Comparison of ENCODE assay signal across 9 mouse cellular contexts in genomic region chr17:57099629-57100325, GRCm38 (mm10). TPM values are rescaled to one million over a fixed set of nuclear protein-coding genes. Genes with fewer than 3 reads are reported as not detected.
DNase-seq lines count a peak whose midpoint lies in the region; ATAC-seq and TF ChIP-seq lines count a peak whose summit lies in the region.
"Had no signal": no experiment of that assay in that cellular context is flagged by ENCODE, and none has a peak within 500 bp of the region (broad histone marks: within the 10 kb centered on the region; RNA-seq: fewer than 3 reads in every experiment).

No protein-coding gene starts in this region.

- H3K36me3 ChIP-seq in ES-E14 (ENCODE audit: control insufficient read depth, insufficient read depth, low read length, poor library complexity, severe bottlenecking): no peaks in the 10 kb centered on the region; the same call in 1 of the 2 replicates
- H3K36me3 ChIP-seq in liver, embryonic 15.5 days (replicated peaks): no peaks in the 10 kb centered on the region

- in situ Hi-C loops in ES-E14 (cut with MboI; ENCODE audit: low sequenced_read_pairs in 2 of 2, unreplicated experiment in 2 of 2): loop anchor here in 1 of 2 experiments (10.0 kb wide), 1 partner anchor 235 kb away; no protein-coding TSS in a partner anchor

- peak; percentile 30 for DNase-seq in left cerebral cortex, postnatal 4 days
- no peak for DNase-seq in left cerebral cortex, adult 11 months (ENCODE audit: low spot score)
- DNase-seq in ES-E14 (ENCODE audit: low read depth, low spot score): peak; percentile 70
- peak; percentile 58 for DNase-seq in c-Kit-positive CD71-negative TER-119-negative erythroid progenitor cells, embryonic 14.5 days (ENCODE audit: low read depth)
- DNase-seq in right cerebral cortex, postnatal 14 days: no peak
- no peak for DNase-seq in gastrocnemius, postnatal 36 days

- no peaks in the 10 kb centered on the region for H3K9me3 ChIP-seq in ES-E14 (ENCODE audit: control insufficient read depth, insufficient read depth, low read depth, low read length)
- H3K9me3 ChIP-seq in liver, embryonic 15.5 days (replicated peaks): no peaks in the 10 kb centered on the region

- WGBS in liver, embryonic 15.5 days (ENCODE audit: insufficient replicate concordance): 5% methylated on average over 10 of the region's 10 CpGs

- H3K27ac ChIP-seq in ES-E14 (ENCODE audit: insufficient read depth, low read depth, low read length, poor library complexity, severe bottlenecking): no peak overlapping the region
- H3K27ac ChIP-seq in liver, embryonic 15.5 days (replicated peaks): no peak overlapping the region
- H3K27ac ChIP-seq: left cerebral cortex, adult 2 months had no signal

- H3K4me3 ChIP-seq in ES-E14 (ENCODE audit: insufficient read depth in 1 of 2, low read depth in 1 of 2, low read length in 2 of 2, poor library complexity in 1 of 2, severe bottlenecking in 1 of 2): peak overlapping the region; percentile 43 to 75
- no peak overlapping the region for H3K4me3 ChIP-seq in liver, embryonic 15.5 days (replicated peaks)
- H3K4me3 ChIP-seq: left cerebral cortex, adult 2 months had no signal

- H3K4me1 ChIP-seq in ES-E14 (ENCODE audit: control insufficient read depth in 2 of 2, insufficient read depth in 2 of 2, low read length in 2 of 2, poor library complexity in 1 of 2): peaks cover 2 to 25% of the 10 kb centered on the region in 2 experiments; a peak in 2 of 4 replicates
- peaks cover 12% of the 10 kb centered on the region for H3K4me1 ChIP-seq in liver, embryonic 15.5 days (replicated peaks)

- intact Hi-C loops in left cerebral cortex, postnatal 4 days (cut with DNase I): loop anchor here (5.0 to 10.0 kb wide), 2 partner anchors 68 to 235 kb away; no protein-coding TSS in a partner anchor
- intact Hi-C loops in gastrocnemius, postnatal 36 days (cut with DNase I): loop anchor here (5.0 kb wide), 2 partner anchors 68 to 238 kb away; no protein-coding TSS in a partner anchor

- peak overlapping the region; percentile 23; the same call in 1 of the 2 replicates for H3K4me2 ChIP-seq in liver, embryonic 15.5 days

- ATAC-seq in liver, embryonic 15.5 days (ENCODE audit: insufficient read depth): peak; percentile 40; the same call in 1 of the 2 replicates

- H3K9ac ChIP-seq in ES-E14 (ENCODE audit: insufficient read depth, low read depth, low read length, poor library complexity, severe bottlenecking): no peak overlapping the region
- H3K9ac ChIP-seq in liver, embryonic 15.5 days: no peak overlapping the region

- H3K27me3 ChIP-seq in liver, embryonic 15.5 days: peaks cover 16% of the 10 kb centered on the region

TF ChIP-seq in ES-E14, 5 proteins besides CTCF, POLR2A, EP300 and RAD21:
- TF ChIP-seq ZNF384 (IDR thresholded peaks at IDR 0.05; ENCODE audit: low read depth, low read length) (no peak), MAFK (IDR thresholded peaks at IDR 0.05; ENCODE audit: insufficient read depth, low read depth, low read length) (no peak)

RNA-seq across cellular contexts. Expression of gene Tnfsf9, which starts 5.3 kb away (rescaled TPM):
- total RNA-seq in left cerebral cortex, postnatal 4 days (2021): 1 to 10 TPM; 1.7 to 2.0 TPM
- 8.9 and 10.6 TPM in 2 replicates for total RNA-seq in ES-E14 (2012; rRNA removed)
- polyA plus RNA-seq in liver, embryonic 15.5 days (2015; fragmentation: Nextera tagmentation; extraction: Ambion mirVana): 0.71 and 0.76 TPM in 2 replicates
- total RNA-seq in gastrocnemius, postnatal 36 days (2021): under 1 TPM in 1 of 2 experiments, not detected in 1; 0.41 TPM

RNA-seq across cellular contexts. Expression of gene Tubb4a, which starts 12.2 kb away (rescaled TPM):
- total RNA-seq in left cerebral cortex, postnatal 4 days (2021): 100 to 1,000 TPM; 308 to 337 TPM
- total RNA-seq in ES-E14 (2012; rRNA removed): 0.32 and 0.89 TPM in 2 replicates
- polyA plus RNA-seq in liver, embryonic 15.5 days (2015; fragmentation: Nextera tagmentation; extraction: Ambion mirVana): 0.29 and 0.31 TPM in 2 replicates
- total RNA-seq in gastrocnemius, postnatal 36 days (2021): 1 to 10 TPM; 1.3 to 1.4 TPM

RNA-seq across cellular contexts. Expression of gene Dennd1c, which starts 21.5 kb away (rescaled TPM):
- 1 to 10 TPM; 1.2 to 1.4 TPM for total RNA-seq in left cerebral cortex, postnatal 4 days (2021)
- total RNA-seq in ES-E14 (2012; rRNA removed): 0.45 and 0.53 TPM in 2 replicates
- polyA plus RNA-seq in liver, embryonic 15.5 days (2015; fragmentation: Nextera tagmentation; extraction: Ambion mirVana): 2.6 and 4.2 TPM in 2 replicates
- total RNA-seq in gastrocnemius, postnatal 36 days (2021): under 1 TPM; 0.43 to 0.54 TPM

RNA-seq across cellular contexts. Expression of gene Slc25a23, which starts 40.1 kb away (rescaled TPM):
- total RNA-seq in left cerebral cortex, postnatal 4 days (2021): 100 to 1,000 TPM; 188 to 219 TPM
- 5.2 and 5.9 TPM in 2 replicates for total RNA-seq in ES-E14 (2012; rRNA removed)
- 4.9 and 7.0 TPM in 2 replicates for polyA plus RNA-seq in liver, embryonic 15.5 days (2015; fragmentation: Nextera tagmentation; extraction: Ambion mirVana)
- 10 to 100 TPM; 34.1 to 48.5 TPM for total RNA-seq in gastrocnemius, postnatal 36 days (2021)

RNA-seq across cellular contexts. Expression of gene Crb3, which starts 40.9 kb away (rescaled TPM):
- total RNA-seq in left cerebral cortex, postnatal 4 days (2021): under 1 TPM; 0.40 to 0.97 TPM
- total RNA-seq in ES-E14 (2012; rRNA removed): 6.2 and 15.4 TPM in 2 replicates
- 11.1 and 11.2 TPM in 2 replicates for polyA plus RNA-seq in liver, embryonic 15.5 days (2015; fragmentation: Nextera tagmentation; extraction: Ambion mirVana)
- under 1 TPM; 0.51 to 0.57 TPM for total RNA-seq in gastrocnemius, postnatal 36 days (2021)
- total RNA-seq: hematopoietic stem cell, adult 5-6 weeks had no signal

Comparison
In these comparisons a context has a peak if more than half of its experiments do, and no peak if none do; other contexts are left out.
1. DNase-seq: peak in left cerebral cortex, postnatal 4 days (single experiment), ES-E14 (single experiment) and c-Kit-positive CD71-negative TER-119-negative erythroid progenitor cells, embryonic 14.5 days (single experiment); none in left cerebral cortex, adult 11 months (single experiment), right cerebral cortex, postnatal 14 days (single experiment) and gastrocnemius, postnatal 36 days (0 of 2).
2. RNA of gene Tubb4a, which starts 12.2 kb away (total RNA-seq): 308 to 337 TPM in left cerebral cortex, postnatal 4 days; 1.3 to 1.4 TPM in gastrocnemius, postnatal 36 days and 0.32 to 0.89 TPM in ES-E14; every median in the first group is over 100 times any median in the second.